Mouse (Mus musculus) limb, embryonic 11.5 days (tissue): ENCODE measurements around the gene Tnni2. TPM values are rescaled to one million over a fixed set of nuclear protein-coding genes. Genes with fewer than 3 reads are reported as not detected.

Source experiments
- ATAC-seq: fragments of 200-750 bp; cut with Nextera tagmentation; 2 replicates; pipeline ENCODE4 v1.8.0; 2017; ENCODE audit warnings: low read depth; ENCODE audit not compliant: insufficient number of reproducible peaks, low FRiP score, low TSS enrichment
- DNase-seq: peaks from one replicate; pipeline ENCODE4 v3.0.0-alpha.2; 2015; ENCODE audit warnings: low spot score
- H3K27ac ChIP-seq: fragments of 300-500 bp; sonication (generic); replicated peaks from 2 replicates; pipeline ENCODE4 v1.5.1; 2014; ENCODE audit warnings: low read depth, mild to moderate bottlenecking, low read length
- H3K27me3 ChIP-seq: fragments of 300-500 bp; sonication (generic); 2 replicates; pipeline ENCODE4 v1.6.1; 2014; ENCODE audit warnings: mild to moderate bottlenecking, low read length, mixed read lengths; ENCODE audit not compliant: control insufficient read depth, insufficient read depth
- H3K36me3 ChIP-seq: fragments of 300-500 bp; sonication (generic); 2 replicates; pipeline ENCODE4 v1.6.1; 2014; ENCODE audit warnings: mild to moderate bottlenecking, low read length, moderate library complexity, mixed read lengths; ENCODE audit not compliant: control insufficient read depth, insufficient read depth
- H3K4me1 ChIP-seq: fragments of 300-500 bp; sonication (generic); 2 replicates; pipeline ENCODE4 v1.6.1; 2014; ENCODE audit warnings: low read length, mixed read lengths; ENCODE audit not compliant: control insufficient read depth, insufficient read depth
- H3K4me2 ChIP-seq: fragments of 300-500 bp; sonication (generic); 2 replicates; pipeline ENCODE4 v1.6.1; 2014; ENCODE audit warnings: low read depth, mild to moderate bottlenecking, moderate library complexity; ENCODE audit not compliant: severe bottlenecking
- H3K4me3 ChIP-seq: fragments of 300-500 bp; sonication (generic); 2 replicates; pipeline ENCODE4 v1.5.1; 2014; ENCODE audit warnings: low read depth, low read length
- H3K9ac ChIP-seq: fragments of 300-500 bp; sonication (generic); 2 replicates; pipeline ENCODE4 v1.6.1; 2014; ENCODE audit warnings: mild to moderate bottlenecking, low read length
- H3K9me3 ChIP-seq: fragments of 300-500 bp; sonication (generic); 2 replicates; pipeline ENCODE4 v1.6.1; 2016; ENCODE audit warnings: low read length; ENCODE audit not compliant: control insufficient read depth
- WGBS: fragments of 180-500 bp; shearing (Covaris S2); extraction: QIAGEN DNeasy Blood & Tissue Kit; methylation state at CpG from one replicate; pipeline ENCODE4 v1.1.7; 2014; 5-methylcytosine and 5-hydroxymethylcytosine counted together
- polyA plus RNA-seq: library from polyadenylated mRNA; unstranded; fragments of >200 nt; fragmentation: Nextera tagmentation; extraction: Ambion mirVana; gene quantifications from 2 replicates; pipeline ENCODE4 v1.2.1, GENCODE M21; 2014

The Tnni2 gene
- polyA plus RNA-seq, 1 experiment from 2014 or later, result 7.0 TPM

DNA sequence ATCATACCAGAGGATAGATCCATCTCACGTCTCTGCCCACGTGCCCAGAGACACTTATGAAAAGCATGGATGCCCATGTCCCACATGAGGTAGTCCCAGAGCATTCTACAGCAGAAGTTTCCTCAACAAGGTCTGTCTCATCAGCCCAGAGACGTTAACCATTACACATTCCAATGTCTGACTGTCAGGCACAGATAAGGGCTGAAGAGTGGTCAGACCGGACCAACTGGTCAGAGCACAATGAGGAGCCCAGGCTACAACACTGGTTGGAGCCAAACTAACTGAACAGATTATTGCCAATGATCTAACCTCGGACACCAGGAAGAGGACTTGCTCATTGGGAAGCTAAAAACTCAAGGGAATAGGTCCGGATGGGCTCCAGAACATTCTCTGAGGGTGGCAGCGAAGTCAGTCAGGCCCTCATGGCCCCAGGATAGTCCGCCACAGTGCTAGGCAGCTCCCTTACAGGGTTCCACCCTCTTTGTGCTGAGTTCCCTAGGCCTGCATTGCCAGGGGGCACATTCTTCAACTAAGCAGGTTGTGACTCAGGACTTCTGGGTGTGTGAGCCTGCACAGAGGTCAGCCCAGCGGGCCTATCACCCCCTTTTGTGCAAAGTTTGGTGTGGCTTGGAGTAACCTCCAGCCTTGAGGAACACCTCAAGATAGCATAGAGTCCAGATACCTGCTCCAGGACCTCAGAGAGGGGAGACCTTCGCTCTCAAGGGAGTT, 7.3 kb upstream of the Tnni2 start, which contains the start of gene Syt8:
Syt8 (plus strand) TSS at position 714 of the 729 bp plus-strand sequence.
- no peaks in the 10 kb centered on the region for H3K9me3 ChIP-seq
- H3K9ac ChIP-seq, result no peak within 1 kb of the TSS
- ATAC-seq, result no peak
- 83% methylated on average over 10 of the region's 10 CpGs for WGBS
- no peak within 1 kb of the TSS; the same call in 1 of the 2 replicates for H3K27ac ChIP-seq
- H3K27me3 ChIP-seq, result no peaks in the 10 kb centered on the region
- H3K4me3 ChIP-seq, result no peak within 1 kb of the TSS
- H3K4me2 ChIP-seq, result no peak within 1 kb of the TSS
- no peak for DNase-seq
- peaks cover 5% of the 10 kb centered on the region; the same call in 1 of the 2 replicates for H3K4me1 ChIP-seq
- H3K36me3 ChIP-seq, result no peaks in the 10 kb centered on the region

DNA sequence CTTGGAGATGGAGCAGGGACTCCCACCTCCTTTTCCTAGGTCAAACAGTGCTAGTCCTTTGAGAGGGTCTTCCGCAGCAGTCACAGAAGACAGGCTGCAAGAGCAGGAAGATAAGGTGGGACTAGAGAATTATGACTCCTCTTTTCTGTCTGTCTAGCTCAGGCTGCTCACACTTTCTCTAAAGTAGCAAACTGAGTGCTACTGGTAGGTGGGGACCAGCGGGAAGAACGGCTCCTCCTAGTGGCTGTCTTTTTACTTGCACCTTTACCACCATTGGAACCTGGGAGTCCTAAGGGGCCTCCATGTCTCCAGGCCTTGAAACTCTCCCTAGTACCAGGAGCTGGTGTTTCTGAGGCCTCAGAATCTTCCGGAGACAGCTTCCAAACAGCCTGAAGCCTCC, 6.1 kb upstream of the Tnni2 start:
- Histone ChIP-seq H3K4me1 (peaks cover 4% of the 10 kb centered on the region), H3K4me3 (no peak overlapping the region), H3K27me3 (no peaks in the 10 kb centered on the region), H3K9ac (no peak overlapping the region), H3K27ac (no peak overlapping the region), H3K9me3 (no peaks in the 10 kb centered on the region), H3K4me2 (no peak overlapping the region), H3K36me3 (no peaks in the 10 kb centered on the region)
- ATAC-seq (no peak), DNase-seq (peak; percentile 82)
- WGBS, result 24% methylated on average over 4 of the region's 4 CpGs

DNA sequence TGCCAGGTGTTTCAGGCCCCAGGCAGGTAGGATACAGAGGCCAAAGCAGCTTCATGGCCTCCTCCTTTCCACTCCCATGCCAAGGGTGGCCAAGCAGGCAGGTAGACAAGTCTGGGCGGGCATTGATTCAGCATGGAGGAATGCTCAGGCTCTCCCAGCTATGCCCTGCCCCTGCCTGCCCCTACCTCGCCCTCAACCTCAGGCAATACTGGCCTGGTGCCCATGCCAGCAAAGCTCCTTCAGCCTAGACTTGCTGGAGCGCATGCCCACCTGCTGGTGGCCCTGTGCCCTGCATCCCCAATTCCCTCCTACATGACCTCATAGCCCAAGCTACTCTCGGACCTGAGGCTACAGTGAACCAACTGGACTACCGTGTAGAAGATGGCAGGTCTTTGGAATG, 4.3 kb upstream of the Tnni2 start:
- Histone ChIP-seq H3K36me3 (no peaks in the 10 kb centered on the region), H3K9me3 (no peaks in the 10 kb centered on the region), H3K4me1 (peaks cover 16% of the 10 kb centered on the region), H3K4me3 (no peak overlapping the region), H3K4me2 (no peak overlapping the region), H3K27ac (no peak overlapping the region), H3K27me3 (no peaks in the 10 kb centered on the region), H3K9ac (no peak overlapping the region)
- no peak for DNase-seq
- ATAC-seq, result no peak
- WGBS, result 77% methylated on average over 5 of the region's 5 CpGs

DNA sequence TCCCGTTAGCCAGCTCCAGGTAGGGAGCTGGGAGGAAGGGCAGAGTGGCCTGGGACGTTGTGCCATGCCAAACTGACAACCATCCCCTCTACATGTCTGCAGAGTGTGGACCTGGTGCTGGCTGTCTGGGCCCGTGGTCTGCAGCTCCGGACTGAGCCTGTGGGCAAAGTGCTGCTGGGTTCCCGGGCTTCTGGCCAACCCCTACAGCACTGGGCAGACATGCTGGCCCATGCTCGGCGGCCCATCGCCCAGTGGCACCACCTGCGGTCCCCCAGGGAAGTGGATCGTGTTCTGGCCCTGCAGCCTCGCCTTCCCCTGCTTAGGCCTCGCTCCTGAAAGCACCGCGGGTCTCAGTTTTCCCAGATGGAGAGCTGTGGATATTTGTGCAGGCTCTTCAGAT, 1.6 kb upstream of the Tnni2 start:
- DNase-seq, result no peak
- Histone ChIP-seq H3K27me3 (no peaks in the 10 kb centered on the region), H3K36me3 (no peaks in the 10 kb centered on the region), H3K4me2 (no peak overlapping the region), H3K4me3 (no peak overlapping the region), H3K9me3 (no peaks in the 10 kb centered on the region), H3K4me1 (peaks cover 20% of the 10 kb centered on the region), H3K27ac (no peak overlapping the region), H3K9ac (no peak overlapping the region)
- WGBS, result 89% methylated on average over 14 of the region's 14 CpGs
- ATAC-seq, result no peak

DNA sequence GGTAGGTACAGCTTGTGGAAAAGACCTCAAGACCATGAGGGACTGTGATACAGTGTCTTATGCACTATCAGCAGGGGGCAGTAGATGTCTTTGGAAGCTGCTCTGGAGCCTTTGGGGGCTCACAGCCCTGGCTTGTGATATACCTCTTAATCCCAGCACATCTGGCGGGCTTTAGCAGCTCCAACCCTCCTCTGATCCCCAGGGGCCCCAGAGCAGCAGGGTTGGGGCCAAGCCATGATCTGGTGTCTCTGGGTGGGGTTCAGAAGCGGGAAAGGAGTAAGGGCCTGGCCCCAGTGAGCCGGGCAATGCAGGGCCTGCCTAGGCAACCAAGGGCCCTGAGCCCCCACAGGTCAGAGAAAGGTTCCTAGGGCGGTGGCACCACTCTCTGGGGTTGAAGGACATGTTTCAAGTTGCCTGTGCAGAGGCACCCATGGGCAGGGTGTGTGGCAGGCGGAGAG, 922 bp upstream of the Tnni2 start:
- Histone ChIP-seq H3K4me3 (no peak overlapping the region), H3K4me2 (no peak overlapping the region), H3K4me1 (peaks cover 18% of the 10 kb centered on the region), H3K9ac (0 out of 2 replicates have a peak overlapping the region, but pooled peaks have one; percentile 24), H3K36me3 (no peaks in the 10 kb centered on the region), H3K27me3 (no peaks in the 10 kb centered on the region), H3K9me3 (no peaks in the 10 kb centered on the region), H3K27ac (peak overlapping the region; percentile 54)
- 42% methylated on average over 5 of the region's 5 CpGs for WGBS
- DNase-seq, result peak; percentile 78
- peak; percentile 71; the same call in 1 of the 2 replicates for ATAC-seq

DNA sequence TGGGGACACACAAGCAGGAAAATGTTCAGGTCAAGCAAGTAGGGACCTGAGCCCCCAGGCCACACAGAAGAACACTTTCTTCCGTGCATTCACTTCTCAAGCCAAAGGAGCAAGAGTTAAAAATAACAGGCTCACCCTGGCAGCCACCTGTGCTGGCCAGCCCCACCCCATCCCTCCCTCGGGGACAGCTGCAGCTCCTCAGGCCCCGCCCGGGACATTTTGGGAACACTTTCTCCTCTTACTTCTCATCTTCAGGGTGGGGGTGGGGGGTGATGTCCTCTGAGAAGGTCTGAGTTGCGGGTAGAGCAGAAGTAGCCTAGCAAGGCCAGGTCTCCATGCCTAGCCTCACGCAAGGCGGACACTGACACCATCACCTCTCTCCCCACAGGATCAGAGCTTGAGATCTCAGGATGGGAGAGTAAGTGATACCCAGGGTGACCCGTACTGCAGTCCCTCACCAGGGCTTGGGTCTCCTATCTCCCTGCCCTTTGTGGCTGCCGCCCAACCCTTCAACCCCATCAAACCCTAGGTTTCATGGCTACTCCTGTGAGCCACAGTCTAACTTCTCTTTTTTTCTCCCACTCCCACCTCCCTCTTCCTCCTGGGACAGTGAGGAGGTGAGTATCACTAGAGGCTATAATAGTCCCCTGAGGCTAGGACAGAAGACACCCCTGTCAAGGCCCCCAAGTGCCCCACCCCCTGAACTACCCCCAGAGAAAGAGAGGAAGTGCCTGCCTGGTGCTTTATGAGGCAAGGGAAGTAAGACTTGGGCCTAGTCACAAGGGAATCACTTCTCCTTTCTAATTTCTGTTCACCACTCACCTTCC, 686 bp downstream of the Tnni2 start:
- Histone ChIP-seq H3K27me3 (no peaks in the 10 kb centered on the region), H3K9me3 (no peaks in the 10 kb centered on the region), H3K27ac (no peak overlapping the region), H3K4me1 (peaks cover 18% of the 10 kb centered on the region), H3K4me3 (no peak overlapping the region), H3K4me2 (no peak overlapping the region), H3K36me3 (no peaks in the 10 kb centered on the region), H3K9ac (no peak overlapping the region)
- no peak for ATAC-seq
- no peak for DNase-seq
- WGBS, result 74% methylated on average over 9 of the region's 9 CpGs

DNA sequence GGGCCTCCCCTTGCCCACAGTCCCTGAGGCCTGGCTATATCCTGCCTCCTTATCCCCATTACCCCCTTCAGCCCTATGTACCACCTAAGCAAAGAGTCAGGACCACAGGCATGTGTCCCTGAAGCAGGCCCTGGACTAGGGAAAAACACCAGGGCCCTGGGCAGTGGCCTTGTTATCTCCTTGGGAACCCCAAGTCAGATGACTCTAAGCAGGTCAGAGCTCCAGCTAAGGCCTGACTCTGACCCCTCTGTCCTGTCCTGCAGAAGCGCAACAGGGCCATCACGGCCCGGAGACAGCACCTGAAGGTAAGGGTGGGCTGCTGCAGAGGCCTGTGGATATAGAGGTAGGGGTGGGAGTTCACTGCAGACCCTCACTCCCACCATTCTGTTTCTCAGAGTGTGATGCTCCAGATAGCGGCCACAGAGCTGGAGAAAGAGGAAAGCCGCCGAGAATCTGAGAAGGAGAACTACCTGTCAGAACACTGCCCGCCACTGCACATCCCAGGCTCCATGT, 1.4 kb downstream of the Tnni2 start:
- 94% methylated on average over 7 of the region's 7 CpGs for WGBS
- Histone ChIP-seq H3K27ac (no peak overlapping the region), H3K4me2 (no peak overlapping the region), H3K4me1 (peaks cover 18% of the 10 kb centered on the region), H3K9ac (no peak overlapping the region), H3K9me3 (no peaks in the 10 kb centered on the region), H3K27me3 (no peaks in the 10 kb centered on the region), H3K4me3 (no peak overlapping the region), H3K36me3 (no peaks in the 10 kb centered on the region)
- DNase-seq, result no peak
- no peak for ATAC-seq

DNA sequence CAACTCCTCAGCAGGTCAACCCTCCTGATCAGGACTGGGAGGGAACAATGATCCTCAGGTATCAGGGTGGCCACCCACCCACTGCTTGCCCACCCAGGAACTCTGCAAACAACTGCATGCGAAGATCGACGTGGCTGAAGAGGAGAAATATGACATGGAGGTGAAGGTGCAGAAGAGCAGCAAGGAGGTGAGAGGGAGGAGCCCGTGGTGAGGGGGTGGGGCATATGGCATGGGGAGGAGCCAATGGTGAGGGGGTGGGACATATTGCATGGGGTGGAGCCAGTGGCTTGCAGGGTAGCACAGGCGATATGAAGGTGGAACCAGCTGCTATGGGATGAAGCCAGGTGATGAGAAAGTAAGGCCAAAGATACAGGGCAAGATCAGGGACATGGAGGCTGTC, 1.9 kb downstream of the Tnni2 start:
- no peaks in the 10 kb centered on the region for H3K27me3 ChIP-seq
- H3K9me3 ChIP-seq, result no peaks in the 10 kb centered on the region
- 82% methylated on average over 5 of the region's 5 CpGs for WGBS
- H3K4me3 ChIP-seq, result no peak overlapping the region
- no peaks in the 10 kb centered on the region for H3K36me3 ChIP-seq
- no peak overlapping the region for H3K4me2 ChIP-seq
- H3K4me1 ChIP-seq, result peaks cover 18% of the 10 kb centered on the region
- H3K9ac ChIP-seq, result no peak overlapping the region
- DNase-seq, result no peak
- H3K27ac ChIP-seq, result no peak overlapping the region
- ATAC-seq, result no peak
